ENCODE assay signal across 13 mouse cellular contexts in the genomic region with DNA sequence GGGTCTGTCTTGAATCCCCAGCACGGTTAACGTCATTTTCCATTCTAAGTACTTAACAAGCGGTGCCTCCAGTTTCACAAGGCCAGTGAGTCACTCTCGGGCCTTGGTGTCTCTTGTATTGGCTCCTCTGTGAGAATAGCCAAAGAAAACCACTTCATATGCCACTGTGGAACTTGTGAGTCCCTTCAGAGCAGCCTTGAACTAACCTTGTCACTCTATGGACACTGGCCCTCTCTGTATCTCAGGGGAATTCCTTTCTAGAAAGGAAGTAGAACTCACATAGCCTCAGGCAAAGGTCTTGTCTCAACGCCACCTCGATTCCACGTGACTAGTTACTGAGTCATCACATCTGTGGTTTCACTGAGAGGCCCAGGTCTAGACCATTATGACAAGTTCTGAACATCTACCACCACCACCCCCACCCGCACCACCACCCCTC. TPM values are rescaled to one million over a fixed set of nuclear protein-coding genes. Genes with fewer than 3 reads are reported as not detected.
DNase-seq lines count a peak whose midpoint lies in the region; ATAC-seq and TF ChIP-seq lines count a peak whose summit lies in the region.
"Had no signal": no experiment of that assay in that cellular context is flagged by ENCODE, and none has a peak within 500 bp of the region (broad histone marks: within the 10 kb centered on the region; RNA-seq: fewer than 3 reads in every experiment).

No protein-coding gene starts in this region.

- WGBS in heart, embryonic 11.5 days (ENCODE audit: insufficient replicate concordance): 86% methylated on average over 8 of the region's 8 CpGs

- in situ Hi-C loops in CH12.LX (cut with MboI; ENCODE audit: low pct_ligation_motif_present, low pct_unique_long_range_greater_than_20kb, low sequenced_read_pairs): no loop called here

- peak overlapping the region; percentile 30; the same call in 1 of the 2 replicates for H3K9ac ChIP-seq in CH12.LX (ENCODE audit: insufficient read depth, low read depth)
- H3K9ac ChIP-seq in heart, embryonic 11.5 days (ENCODE audit: low read depth, low read length): no peak overlapping the region
- H3K9ac ChIP-seq: embryonic facial prominence, embryonic 12.5 days; heart, embryonic 15.5 days; neural tube, embryonic 12.5 days had no signal

- no peak for TF ChIP-seq CTCF in CH12.LX (conservative IDR thresholded peaks at IDR 0.05 in 1 of 2, IDR thresholded peaks at IDR 0.05 in 1 of 2; ENCODE audit: low read depth in 2 of 2, low read length in 2 of 2)

- H3K27me3 ChIP-seq in CH12.LX (replicated peaks): no peaks in the 10 kb centered on the region
- no peaks in the 10 kb centered on the region for H3K27me3 ChIP-seq in heart, embryonic 11.5 days (ENCODE audit: control insufficient read depth, insufficient read depth, low read length)
- H3K27me3 ChIP-seq: embryonic facial prominence, embryonic 12.5 days; heart, embryonic 15.5 days; neural tube, embryonic 12.5 days had no signal

- H3K4me2 ChIP-seq in CH12.LX (ENCODE audit: insufficient read depth, low read depth, poor library complexity, severe bottlenecking): peak overlapping the region; percentile 92
- no peak overlapping the region for H3K4me2 ChIP-seq in heart, embryonic 11.5 days
- H3K4me2 ChIP-seq: embryonic facial prominence, embryonic 12.5 days; heart, embryonic 15.5 days; neural tube, embryonic 12.5 days had no signal

- no peaks in the 10 kb centered on the region for H3K79me2 ChIP-seq in CH12.LX (replicated peaks; ENCODE audit: control insufficient read depth, extremely low read depth, insufficient read depth, poor library complexity, severe bottlenecking)

- H3K4me1 ChIP-seq in CH12.LX (ENCODE audit: control insufficient read depth in 1 of 2, insufficient read depth in 2 of 2): peaks cover 24 to 72% of the 10 kb centered on the region in 2 experiments
- H3K4me1 ChIP-seq in heart, embryonic 11.5 days (ENCODE audit: control insufficient read depth, insufficient read depth, low read length): peaks cover 20% of the 10 kb centered on the region

- H3K27ac ChIP-seq in CH12.LX (ENCODE audit: insufficient read depth, low read depth): peak overlapping the region; percentile 98
- no peak overlapping the region for H3K27ac ChIP-seq in heart, embryonic 11.5 days (ENCODE audit: low read depth, low read length)
- H3K27ac ChIP-seq: embryonic facial prominence, embryonic 12.5 days; heart, embryonic 15.5 days; neural tube, embryonic 12.5 days had no signal

- no peaks in the 10 kb centered on the region for H3K36me3 ChIP-seq in CH12.LX (replicated peaks in 1 of 2; ENCODE audit: control insufficient read depth in 1 of 2, insufficient read depth in 1 of 2, low read length in 1 of 2)
- no peaks in the 10 kb centered on the region for H3K36me3 ChIP-seq in heart, embryonic 11.5 days (ENCODE audit: control insufficient read depth, insufficient read depth, low read length)
- H3K36me3 ChIP-seq: embryonic facial prominence, embryonic 12.5 days; heart, embryonic 15.5 days; neural tube, embryonic 12.5 days had no signal

- no peaks in the 10 kb centered on the region for H3K9me3 ChIP-seq in CH12.LX (replicated peaks; ENCODE audit: low read length)
- no peaks in the 10 kb centered on the region for H3K9me3 ChIP-seq in heart, embryonic 11.5 days (replicated peaks; ENCODE audit: control insufficient read depth, low read length)
- H3K9me3 ChIP-seq: embryonic facial prominence, embryonic 12.5 days; heart, embryonic 15.5 days; neural tube, embryonic 12.5 days had no signal

- peak; percentile 88 for TF ChIP-seq EP300 in CH12.LX (IDR thresholded peaks at IDR 0.05; ENCODE audit: low read length)

- peak; percentile 48 for TF ChIP-seq POLR2A in CH12.LX (IDR thresholded peaks at IDR 0.05; ENCODE audit: low read depth, low read length)

- peak; percentile 57 for ATAC-seq in monocyte, adult 5-6 weeks (replicated peaks; ENCODE audit: insufficient number of reproducible peaks, low FRiP score, low TSS enrichment, poor library complexity, severe bottlenecking)
- ATAC-seq in cerebellum, adult (ENCODE audit: insufficient number of reproducible peaks, low FRiP score, low TSS enrichment): no peak
- no peak for ATAC-seq in heart, embryonic 11.5 days (replicated peaks; ENCODE audit: insufficient number of reproducible peaks, low FRiP score, low TSS enrichment)

- no peak overlapping the region for H3K4me3 ChIP-seq in CH12.LX (replicated peaks in 1 of 3; ENCODE audit: low read depth in 2 of 3, low read length in 2 of 3, poor library complexity in 1 of 3)
- no peak overlapping the region for H3K4me3 ChIP-seq in heart, embryonic 11.5 days (ENCODE audit: low read depth, low read length)
- H3K4me3 ChIP-seq: embryonic facial prominence, embryonic 12.5 days; heart, embryonic 15.5 days; neural tube, embryonic 12.5 days had no signal

- intact Hi-C loops in gastrocnemius, postnatal 36 days (cut with DNase I): loop anchor here (10.0 kb wide), 1 partner anchor 232 kb away; no protein-coding TSS in a partner anchor

- dilution Hi-C loops in CH12.LX (cut with MboI; ENCODE audit: extremely low pct_ligation_motif_present, extremely low pct_unique_long_range_greater_than_20kb, low sequenced_read_pairs): no loop called here

- DNase-seq in adrenal gland, adult 2 months: peak; percentile 82
- DNase-seq in adrenal gland, adult 18-20 months (ENCODE audit: low spot score in 2 of 2): no peak
- peak; percentile 98 for DNase-seq in CH12.LX (ENCODE audit: extremely low read depth)
- DNase-seq in adrenal gland, postnatal 36 days: peak; percentile 56 to 65
- no peak for DNase-seq in gastrocnemius, postnatal 36 days
- DNase-seq: kidney, adult 2 months; right cerebral cortex, postnatal 25 days had no signal

- no peak; the same call in 1 of the 2 replicates for TF ChIP-seq RAD21 in CH12.LX (IDR thresholded peaks at IDR 0.05; ENCODE audit: low read depth, low read length)

TF ChIP-seq in CH12.LX, 34 proteins besides CTCF, POLR2A, EP300 and RAD21 (continues in another document):
- no peak for TF ChIP-seq UBTF (IDR thresholded peaks at IDR 0.05; ENCODE audit: low read depth, low read length)
- peak; percentile 86 for TF ChIP-seq CHD2 (IDR thresholded peaks at IDR 0.05; ENCODE audit: low read length)
- TF ChIP-seq ZMIZ1 (IDR thresholded peaks at IDR 0.05; ENCODE audit: low read depth, low read length): 0 out of 2 replicates have a peak, but pooled peaks have one; percentile 64
- peak; percentile 87 for TF ChIP-seq TCF12 (IDR thresholded peaks at IDR 0.05; ENCODE audit: low read depth, low read length)
- no peak for TF ChIP-seq GABPA (IDR thresholded peaks at IDR 0.05; ENCODE audit: insufficient replicate concordance, low read depth, low read length)
- peak; percentile 19; the same call in 1 of the 2 replicates for TF ChIP-seq HCFC1 (IDR thresholded peaks at IDR 0.05; ENCODE audit: low read depth, low read length)
- no peak for TF ChIP-seq ZKSCAN1 (IDR thresholded peaks at IDR 0.05; ENCODE audit: borderline replicate concordance, low read depth, low read length)
- TF ChIP-seq BHLHE40 (IDR thresholded peaks at IDR 0.05; ENCODE audit: low read depth, low read length): peak; percentile 98
- TF ChIP-seq CHD1 (IDR thresholded peaks at IDR 0.05; ENCODE audit: low read depth, low read length): no peak
- TF ChIP-seq ZC3H11A (IDR thresholded peaks at IDR 0.05; ENCODE audit: low read depth, low read length): no peak
- TF ChIP-seq USF2 (conservative IDR thresholded peaks at IDR 0.05; ENCODE audit: low read depth, low read length): peak; percentile 59
- TF ChIP-seq JUN (IDR thresholded peaks at IDR 0.05; ENCODE audit: insufficient read depth, low read depth, low read length): peak; percentile 66
- TF ChIP-seq E2F4 (IDR thresholded peaks at IDR 0.05; ENCODE audit: insufficient replicate concordance, low read depth, low read length): 0 out of 2 replicates have a peak, but pooled peaks have one; percentile 52
- peak; percentile 81; the same call in 1 of the 2 replicates for TF ChIP-seq SIN3A (IDR thresholded peaks at IDR 0.05; ENCODE audit: low read length)
- 0 out of 2 replicates have a peak, but pooled peaks have one; percentile 67 for TF ChIP-seq MXI1 (IDR thresholded peaks at IDR 0.05; ENCODE audit: low read depth, low read length)
- TF ChIP-seq MEF2A (IDR thresholded peaks at IDR 0.05; ENCODE audit: borderline replicate concordance, low read depth, low read length): peak; percentile 92
- peak; percentile 95 for TF ChIP-seq MYC (IDR thresholded peaks at IDR 0.05; ENCODE audit: low read depth, low read length)
- TF ChIP-seq NELFE (IDR thresholded peaks at IDR 0.05; ENCODE audit: low read depth, low read length): no peak
- no peak for TF ChIP-seq NRF1 (IDR thresholded peaks at IDR 0.05; ENCODE audit: low read depth, low read length)
- peak; percentile 80 for TF ChIP-seq MAX (IDR thresholded peaks at IDR 0.05; ENCODE audit: low read length)
- TF ChIP-seq SMC3 (IDR thresholded peaks at IDR 0.05; ENCODE audit: low read depth, low read length): peak; percentile 10
- TF ChIP-seq ZNF384 (IDR thresholded peaks at IDR 0.05; ENCODE audit: low read depth, low read length): no peak
- no peak for TF ChIP-seq PAX5 (IDR thresholded peaks at IDR 0.05; ENCODE audit: low read length)
- TF ChIP-seq ELF1 (IDR thresholded peaks at IDR 0.05; ENCODE audit: low read depth, low read length): peak; percentile 65

RNA-seq across cellular contexts. Expression of gene Dad1, which starts 31.6 kb away (rescaled TPM):
- total RNA-seq in adrenal gland, adult 2 months (2021): 100 to 1,000 TPM; 385 to 398 TPM
- polyA plus RNA-seq in adrenal gland, adult 2 months (2012; rRNA removed): 1,369 and 1,819 TPM in 2 replicates
- 100 to 1,000 TPM; 381 to 382 TPM for total RNA-seq in adrenal gland, adult 18-20 months (2021)
- 161 and 196 TPM in 2 replicates for total RNA-seq in CH12.LX (2012; rRNA removed)
- total RNA-seq in CH12.LX (2014; rRNA removed): 192 and 279 TPM in 2 replicates
- polyA plus RNA-seq in CH12.LX (2012; ENCODE audit: insufficient read length, low read depth): 213 and 287 TPM in 2 replicates
- 100 to 1,000 TPM; 341 to 382 TPM for total RNA-seq in adrenal gland, postnatal 36 days (2021)
- 55.5 to 125 TPM (median 69.5 TPM) in 3 replicates for total RNA-seq in monocyte, adult 5-6 weeks (2017)
- polyA plus RNA-seq in heart, embryonic 11.5 days (2014; fragmentation: Nextera tagmentation; extraction: Ambion mirVana): 369 and 395 TPM in 2 replicates
- total RNA-seq in gastrocnemius, postnatal 36 days (2021): 10 to 100 TPM; 65.7 to 66.8 TPM

RNA-seq across cellular contexts. Expression of gene Abhd4, which starts 31.7 kb away (rescaled TPM):
- total RNA-seq in adrenal gland, adult 2 months (2021): 100 to 1,000 TPM; 490 to 694 TPM
- polyA plus RNA-seq in adrenal gland, adult 2 months (2012; rRNA removed): 397 and 541 TPM in 2 replicates
- 100 to 1,000 TPM; 463 to 735 TPM for total RNA-seq in adrenal gland, adult 18-20 months (2021)
- total RNA-seq in CH12.LX (2012; rRNA removed) (13.4 and 19.8 TPM in 2 replicates), CH12.LX (2014; rRNA removed) (13.4 and 15.9 TPM in 2 replicates)
- polyA plus RNA-seq in CH12.LX (2012; ENCODE audit: insufficient read length, low read depth): 22.0 and 23.0 TPM in 2 replicates
- 100 to 1,000 TPM; 479 to 663 TPM for total RNA-seq in adrenal gland, postnatal 36 days (2021)
- total RNA-seq in monocyte, adult 5-6 weeks (2017): 7.7 to 14.8 TPM (median 13.9 TPM) in 3 replicates
- polyA plus RNA-seq in heart, embryonic 11.5 days (2014; fragmentation: Nextera tagmentation; extraction: Ambion mirVana): 97.3 and 99.3 TPM in 2 replicates
- 10 to 100 TPM; 14.7 to 20.6 TPM for total RNA-seq in gastrocnemius, postnatal 36 days (2021)

Comparison
In these comparisons a context has a peak if more than half of its experiments do, and no peak if none do; other contexts are left out.
1. DNase-seq: peak in adrenal gland, adult 2 months (single experiment), CH12.LX (single experiment) and adrenal gland, postnatal 36 days (2 of 2); none in adrenal gland, adult 18-20 months (0 of 2) and gastrocnemius, postnatal 36 days (0 of 2).
2. RNA of gene Abhd4, which starts 31.7 kb away (total RNA-seq): 463 to 735 TPM in adrenal gland, adult 18-20 months, 490 to 694 TPM in adrenal gland, adult 2 months and 479 to 663 TPM in adrenal gland, postnatal 36 days; 14.7 to 20.6 TPM in gastrocnemius, postnatal 36 days, 13.4 to 19.8 TPM in CH12.LX and 7.7 to 14.8 TPM in monocyte, adult 5-6 weeks; every median in the first group is over 10 times any median in the second.